Mouse (Mus musculus) liver, embryonic 16.5 days (tissue): ENCODE measurements around the gene Chst12. TPM values are rescaled to one million over a fixed set of nuclear protein-coding genes. Genes with fewer than 3 reads are reported as not detected.

Experiments used
- ATAC-seq: fragments of 200-750 bp; cut with Nextera tagmentation; 2 replicates; pipeline ENCODE4 v1.8.0; 2017; ENCODE audit warnings: low read depth, mild to moderate bottlenecking, moderate number of reproducible peaks, moderate library complexity
- H3K27ac ChIP-seq: fragments of 300-500 bp; sonication (generic); 2 replicates; pipeline ENCODE4 v1.5.1; 2014; ENCODE audit warnings: mild to moderate bottlenecking, low read length
- H3K27me3 ChIP-seq: fragments of 300-500 bp; sonication (generic); 2 replicates; pipeline ENCODE4 v1.6.1; 2014; ENCODE audit warnings: low read depth, low read length, mixed read lengths; ENCODE audit not compliant: control insufficient read depth, insufficient read depth
- H3K36me3 ChIP-seq: fragments of 300-500 bp; sonication (generic); 2 replicates; pipeline ENCODE4 v1.6.1; 2014; ENCODE audit warnings: mild to moderate bottlenecking; ENCODE audit not compliant: control insufficient read depth, insufficient read depth
- H3K4me1 ChIP-seq: fragments of 300-500 bp; sonication (generic); 2 replicates; pipeline ENCODE4 v1.6.1; 2014; ENCODE audit warnings: low read depth, low read length, mixed read lengths; ENCODE audit not compliant: control insufficient read depth
- H3K4me2 ChIP-seq: fragments of 300-500 bp; sonication (generic); 2 replicates; pipeline ENCODE4 v1.6.1; 2014; ENCODE audit warnings: low read depth, low read length, mixed read lengths
- H3K4me3 ChIP-seq: fragments of 300-500 bp; sonication (generic); 2 replicates; pipeline ENCODE4 v1.5.1; 2014; ENCODE audit warnings: low read depth, mild to moderate bottlenecking, low read length
- H3K9ac ChIP-seq: fragments of 300-500 bp; sonication (generic); 2 replicates; pipeline ENCODE4 v1.6.1; 2014; ENCODE audit warnings: low read depth, low read length
- H3K9me3 ChIP-seq: fragments of 300-500 bp; sonication (generic); replicated peaks from 2 replicates; pipeline ENCODE4 v1.6.1; 2016; ENCODE audit warnings: low read length; ENCODE audit not compliant: control insufficient read depth
- WGBS: fragments of 180-500 bp; shearing (Covaris S2); extraction: QIAGEN DNeasy Blood & Tissue Kit; methylation state at CpG from one replicate; pipeline ENCODE4 v1.1.7; 2014; ENCODE audit not compliant: insufficient replicate concordance; 5-methylcytosine and 5-hydroxymethylcytosine counted together
- polyA plus RNA-seq: library from polyadenylated mRNA; unstranded; fragments of >200 nt; fragmentation: Nextera tagmentation; extraction: Ambion mirVana; gene quantifications from 2 replicates; pipeline ENCODE4 v1.2.1, GENCODE M21; 2015

The Chst12 gene
- polyA plus RNA-seq, 1 experiment from 2014 or later: 8.6 TPM

GRCm38 (mm10) chr5:140572611-140573010 is 67.3 kb downstream of the Chst12 start:
- Histone ChIP-seq H3K9me3 (no peaks in the 10 kb centered on the region), H3K27ac (no peak overlapping the region), H3K4me3 (no peak overlapping the region), H3K9ac (no peak overlapping the region), H3K36me3 (no peaks in the 10 kb centered on the region), H3K4me2 (no peak overlapping the region), H3K4me1 (peaks cover 11% of the 10 kb centered on the region), H3K27me3 (no peaks in the 10 kb centered on the region)
- WGBS: 66% methylated on average over 6 of the region's 6 CpGs
- no peak for ATAC-seq

Other genes starting within 250 kb of the Chst12 start
- 18.5 and 19.3 TPM in 2 replicates for gene Mad1l1, start 184.0 kb upstream of the Chst12 start, polyA plus RNA-seq
- gene Nudt1, start 183.9 kb upstream of the Chst12 start, polyA plus RNA-seq: 19.0 and 20.7 TPM in 2 replicates
- 7.5 and 7.7 TPM in 2 replicates for gene Mrm2, start 173.7 kb upstream of the Chst12 start, polyA plus RNA-seq
- gene Snx8, start 116.3 kb upstream of the Chst12 start, polyA plus RNA-seq: 10.9 and 11.1 TPM in 2 replicates
- 53.0 and 60.0 TPM in 2 replicates for gene Eif3b, start 86.2 kb upstream of the Chst12 start, polyA plus RNA-seq
- not detected in 2 replicates for gene Gm4869, start 59.9 kb upstream of the Chst12 start, polyA plus RNA-seq
- gene Grifin, start 59.5 kb downstream of the Chst12 start, polyA plus RNA-seq: 0.59 and 1.2 TPM in 2 replicates
- 8.3 and 9.7 TPM in 2 replicates for gene Lfng, start 101.8 kb downstream of the Chst12 start, polyA plus RNA-seq
- gene Ttyh3, start 143.5 kb downstream of the Chst12 start, polyA plus RNA-seq: 4.5 and 5.6 TPM in 2 replicates
- 4.1 and 5.2 TPM in 2 replicates for gene Iqce, start 196.8 kb downstream of the Chst12 start, polyA plus RNA-seq
- gene Brat1, start 199.5 kb downstream of the Chst12 start, polyA plus RNA-seq: 7.2 and 7.8 TPM in 2 replicates
- gene Amz1, start 218.6 kb downstream of the Chst12 start, polyA plus RNA-seq: 1.8 TPM in 2 replicates